Mouse (Mus musculus): ENCODE results near the gene Tyw3. TPM values are rescaled to one million over a fixed set of nuclear protein-coding genes. Genes with fewer than 3 reads are reported as not detected.

Tyw3 gene
- total RNA-seq, 2 experiments from 2014 or later, result 12.3 to 14.7 TPM

GRCm38 (mm10) chr3:154570786-154571185 is 26.1 kb downstream of the Tyw3 start:
- intact Hi-C loops (cut with DNase I), result loop anchor here (5.0 kb wide), 2 partner anchors 238 to 613 kb away; partner anchors contain the start of gene Lhx8

DNA sequence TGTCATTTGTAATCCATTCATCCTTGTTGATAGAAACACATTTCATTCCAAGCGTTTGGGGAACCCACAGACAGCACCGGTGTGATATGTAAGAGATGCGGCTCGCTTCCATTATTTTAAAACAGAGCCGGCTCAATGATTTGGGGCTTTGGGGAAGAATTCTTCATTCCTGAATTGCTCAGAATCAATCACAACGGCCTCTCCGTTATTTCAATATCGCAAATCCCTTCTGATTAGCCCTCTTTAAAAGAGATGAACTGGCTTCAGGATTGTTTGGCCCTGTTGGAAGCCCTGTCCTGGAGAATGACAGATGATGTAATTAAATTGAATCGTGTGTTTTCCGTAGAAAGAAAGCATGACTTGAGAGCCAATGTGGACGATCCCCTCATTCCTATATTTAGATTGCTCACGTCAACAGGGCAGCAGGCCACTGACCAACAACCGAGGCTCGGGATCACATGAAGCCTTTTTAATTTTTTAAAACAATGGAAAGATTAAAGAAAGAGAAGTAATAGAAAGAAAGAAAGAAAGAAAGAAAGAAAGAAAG is 26.8 kb downstream of the Tyw3 start:
- intact Hi-C loops (cut with DNase I), result loop anchor here (5.0 kb wide), 2 partner anchors 238 to 613 kb away; partner anchors contain the start of gene Lhx8
- no peak for DNase-seq (ENCODE audit: low spot score in 2 of 2)

More at GRCm38 (mm10) chr3:154570786-154571185, 26.1 kb downstream of the Tyw3 start:
- no peak for DNase-seq (ENCODE audit: low spot score in 2 of 2)

GRCm38 (mm10) chr3:154565437-154565836 is 31.5 kb downstream of the Tyw3 start:
- intact Hi-C loops (cut with DNase I), result no loop called here
- DNase-seq (ENCODE audit: low spot score in 2 of 2), result no peak

DNA sequence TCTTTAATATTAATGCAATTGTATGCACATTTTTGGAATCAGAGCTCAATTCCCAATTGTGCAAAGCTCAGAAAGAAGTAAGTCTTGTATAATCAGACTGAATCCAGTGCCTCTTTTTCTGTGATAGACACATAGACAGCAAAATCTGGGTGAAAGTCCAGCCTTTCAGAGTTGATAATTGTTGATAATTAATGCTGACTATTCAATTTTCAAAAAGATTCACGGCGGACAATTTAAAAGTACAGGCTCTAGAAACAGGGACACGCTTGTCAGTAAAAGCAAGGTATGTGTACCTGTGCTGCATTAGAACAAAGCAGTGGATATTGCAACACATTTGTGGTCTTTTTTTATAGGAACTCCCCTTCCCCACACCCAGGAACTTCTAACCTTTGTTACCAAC is 34.7 kb downstream of the Tyw3 start:
- no peak for DNase-seq (ENCODE audit: low spot score in 2 of 2)
- intact Hi-C loops (cut with DNase I), result no loop called here

GRCm38 (mm10) chr3:154551035-154551411 is 45.9 kb downstream of the Tyw3 start:
- intact Hi-C loops (cut with DNase I), result no loop called here

DNA sequence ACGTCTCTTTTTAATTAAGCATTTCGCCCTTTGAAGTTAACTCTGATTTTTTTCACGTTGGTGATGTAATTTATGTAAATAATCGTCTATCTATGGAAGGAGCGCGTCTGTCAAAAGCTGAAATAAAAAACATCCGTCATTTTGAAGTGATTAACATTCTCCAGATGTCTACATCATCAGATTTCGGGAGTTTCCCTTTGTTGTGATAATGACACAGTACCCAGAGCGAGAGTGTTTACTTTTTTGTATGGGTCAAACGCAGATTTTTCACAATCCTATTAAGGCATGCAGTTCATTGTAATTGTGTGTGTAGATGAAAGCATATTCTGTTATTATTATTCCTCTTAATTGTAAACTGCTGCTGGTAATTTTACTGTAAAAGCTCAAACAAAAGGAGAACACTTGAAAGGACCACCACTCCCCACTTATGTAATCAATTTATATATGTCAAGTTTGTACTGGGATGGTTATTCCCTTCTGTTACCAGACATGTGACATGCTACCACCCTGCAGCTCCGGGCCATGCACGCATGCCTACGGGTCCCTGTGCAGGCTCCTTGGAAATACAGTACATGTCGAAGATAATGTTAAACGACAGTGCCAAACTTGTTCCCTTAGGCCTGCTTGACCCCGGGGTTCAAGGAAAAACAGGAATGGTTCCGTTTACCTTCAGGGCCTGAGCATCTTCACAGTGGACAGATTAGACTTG is 46.4 kb downstream of the Tyw3 start:
- DNase-seq (ENCODE audit: low spot score in 2 of 2), result no peak
- intact Hi-C loops (cut with DNase I), result no loop called here

More at GRCm38 (mm10) chr3:154551035-154551411, 45.9 kb downstream of the Tyw3 start:
- no peak for DNase-seq (ENCODE audit: low spot score in 2 of 2)

- intact Hi-C loops (cut with DNase I), result no loop called here
- DNase-seq (ENCODE audit: low spot score in 2 of 2), result no peak
Observed at GRCm38 (mm10) chr3:154548868-154549301, 48.0 kb downstream of the Tyw3 start.

- intact Hi-C loops (cut with DNase I), result no loop called here
- no peak for DNase-seq (ENCODE audit: low spot score in 2 of 2)
Observed at GRCm38 (mm10) chr3:154547549-154548426, 49.1 kb downstream of the Tyw3 start.

- DNase-seq (ENCODE audit: low spot score in 2 of 2), result no peak
- intact Hi-C loops (cut with DNase I), result no loop called here
Observed at GRCm38 (mm10) chr3:154546234-154546633, 50.7 kb downstream of the Tyw3 start.

GRCm38 (mm10) chr3:154540086-154540911 is 56.6 kb downstream of the Tyw3 start:
- intact Hi-C loops (cut with DNase I), result no loop called here
- no peak for DNase-seq (ENCODE audit: low spot score in 2 of 2)

DNA sequence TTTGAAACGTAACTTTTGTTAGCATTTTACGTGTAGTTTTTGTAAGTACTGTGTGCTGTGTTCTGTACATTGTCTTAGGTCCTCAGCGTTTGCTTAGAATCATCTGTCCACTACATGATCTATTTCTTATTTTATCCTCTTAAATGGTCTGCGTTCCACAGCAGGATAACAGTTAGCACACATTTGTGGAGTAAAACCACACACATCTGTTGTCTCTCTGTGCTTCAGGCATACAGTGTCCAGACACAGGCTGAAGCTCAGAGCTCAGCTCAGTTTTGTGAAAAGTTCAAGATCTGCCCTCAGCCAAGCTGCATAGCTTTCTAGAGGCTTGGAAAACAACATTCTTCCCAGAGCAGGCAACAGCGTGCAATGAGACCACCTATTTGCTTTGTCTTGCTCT is 60.8 kb downstream of the Tyw3 start:
- DNase-seq (ENCODE audit: low spot score in 2 of 2), result no peak
- intact Hi-C loops (cut with DNase I), result no loop called here

- DNase-seq (ENCODE audit: low spot score in 2 of 2), result no peak
- intact Hi-C loops (cut with DNase I), result no loop called here
Observed at GRCm38 (mm10) chr3:154533246-154533645, 63.7 kb downstream of the Tyw3 start.

DNA sequence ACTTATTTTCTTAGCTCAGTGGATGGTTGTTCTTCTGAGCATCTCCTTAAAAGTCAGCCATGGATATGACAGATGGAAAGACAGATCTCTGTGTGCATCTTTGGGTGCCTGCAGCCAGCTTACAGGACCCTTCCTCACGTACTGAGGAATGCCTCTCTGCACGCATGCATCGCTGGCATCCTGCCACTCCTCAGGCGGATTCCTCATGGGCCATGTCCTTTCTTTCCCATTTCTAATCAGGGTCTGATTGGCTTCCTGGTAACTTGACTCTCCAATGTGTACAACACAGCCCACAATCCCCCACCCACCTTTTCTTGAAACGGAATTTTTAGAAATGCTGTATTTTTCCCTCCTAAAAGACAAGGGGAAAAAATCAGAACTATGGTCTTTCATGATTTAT is 67.9 kb downstream of the Tyw3 start:
- no peak for DNase-seq (ENCODE audit: low spot score in 2 of 2)
- intact Hi-C loops (cut with DNase I), result no loop called here

DNA sequence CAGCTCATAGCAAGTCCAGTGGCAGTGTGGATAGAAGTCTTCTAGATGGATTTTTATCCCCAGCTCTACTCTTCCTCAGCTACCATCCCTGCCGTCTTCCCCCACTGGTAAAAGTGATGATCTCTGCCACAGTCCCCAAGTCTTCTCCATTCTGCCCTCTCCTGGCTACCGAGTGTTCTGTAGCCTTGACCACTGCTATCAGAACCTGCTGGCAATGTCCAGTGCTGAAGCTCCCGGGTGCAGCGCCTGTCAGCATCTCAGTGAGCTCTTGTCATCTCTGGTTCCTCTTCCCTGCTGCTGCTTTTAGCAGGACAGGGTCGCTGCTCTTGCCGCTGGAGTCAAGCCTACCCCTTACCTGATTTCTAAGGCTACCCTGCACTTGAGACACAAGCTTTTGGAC is 70.3 kb downstream of the Tyw3 start:
- intact Hi-C loops (cut with DNase I), result no loop called here
- no peak for DNase-seq (ENCODE audit: low spot score in 2 of 2)

Other genes with a start within 250 kb of the Tyw3 start
- 10 to 100 TPM; 19.8 to 22.2 TPM for gene Cryz, start 393 bp downstream of the Tyw3 start, total RNA-seq (2021)
- gene Erich3, start 66.8 kb upstream of the Tyw3 start, total RNA-seq (2021), result 10 to 100 TPM in 1 of 2 experiments, 1 to 10 TPM in 1; 9.7 to 10.3 TPM